Mouse (Mus musculus) MEL (cell line): ENCODE measurements around the gene Dcp1b. TPM values are rescaled to one million over a fixed set of nuclear protein-coding genes. Genes with fewer than 3 reads are reported as not detected.

Experiments used
- DNase-seq: peaks from one replicate; pipeline ENCODE4 v3.0.0; 2011; ENCODE audit warnings: low read depth, low spot score
- H3K27ac ChIP-seq: 2 replicates; pipeline ENCODE4 v1.5.1; 2012; ENCODE audit warnings: low read depth, mild to moderate bottlenecking, control low read depth, low read length, moderate library complexity; ENCODE audit not compliant: control insufficient read depth
- H3K27me3 ChIP-seq, 2 experiments: fragments of 150-350 bp in 1 of 2; sonication (generic) in 1 of 2; 2 replicates each; pipeline ENCODE4 v1.6.1; 2012; ENCODE audit warnings: low read length in 2 of 2, mild to moderate bottlenecking in 2 of 2, improper control_type of control experiment in 1 of 2, moderate library complexity in 1 of 2; ENCODE audit not compliant: insufficient read depth in 2 of 2, control insufficient read depth in 1 of 2
- H3K36me3 ChIP-seq, 2 experiments: 2 replicates each; pipeline ENCODE4 v1.6.1; 2012 to 2014; ENCODE audit warnings: low read length in 2 of 2, improper control_type of control experiment in 1 of 2, inconsistent platforms in 1 of 2, mild to moderate bottlenecking in 1 of 2; ENCODE audit not compliant: insufficient read depth in 2 of 2, control insufficient read depth in 1 of 2
- H3K4me1 ChIP-seq, 2 experiments: fragments of 150-350 bp in 1 of 2; sonication (generic) in 1 of 2; 2 replicates each; pipeline ENCODE4 v1.6.1; 2012; ENCODE audit warnings: low read length in 2 of 2, improper control_type of control experiment in 1 of 2, mild to moderate bottlenecking in 1 of 2; ENCODE audit not compliant: insufficient read depth in 2 of 2, control insufficient read depth in 1 of 2
- H3K4me3 ChIP-seq, 2 experiments: fragments of 150-350 bp in 1 of 2; sonication (generic) in 1 of 2; 2 replicates each; pipeline ENCODE4 v1.5.1; 2012; ENCODE audit warnings: low read depth in 2 of 2, low read length in 2 of 2, mild to moderate bottlenecking in 2 of 2, moderate library complexity in 2 of 2, control low read depth in 1 of 2, improper control_type of control experiment in 1 of 2; ENCODE audit not compliant: control insufficient read depth in 1 of 2, insufficient read depth in 1 of 2
- H3K79me2 ChIP-seq: 2 replicates; pipeline ENCODE4 v1.6.1; 2012; ENCODE audit warnings: mild to moderate bottlenecking, low read length, moderate library complexity; ENCODE audit not compliant: control insufficient read depth, poor library complexity, insufficient read depth
- H3K9ac ChIP-seq: 2 replicates; pipeline ENCODE4 v1.6.1; 2012; ENCODE audit warnings: low read depth, mild to moderate bottlenecking, control low read depth, low read length, moderate library complexity; ENCODE audit not compliant: control insufficient read depth, poor library complexity, severe bottlenecking
- H3K9me3 ChIP-seq: fragments of 150-350 bp; sonication (generic); replicated peaks from 2 replicates; pipeline ENCODE4 v1.6.1; 2012; ENCODE audit warnings: mild to moderate bottlenecking, low read length, improper control_type of control experiment, moderate library complexity; ENCODE audit not compliant: insufficient read depth
- CTCF ChIP-seq, 3 experiments: IDR thresholded peaks in 2 of 3; conservative IDR thresholded peaks in 1 of 3; 2 replicates each; pipeline ENCODE4 v1.5.1; 2011 to 2012; ENCODE audit warnings: low read length in 3 of 3, low read depth in 2 of 3, mild to moderate bottlenecking in 2 of 3, improper control_type of control experiment in 1 of 3, inconsistent platforms in 1 of 3, mixed read lengths in 1 of 3, moderate library complexity in 1 of 3; ENCODE audit not compliant: control insufficient read depth in 1 of 3, insufficient read depth in 1 of 3, poor library complexity in 1 of 3, severe bottlenecking in 1 of 3
- E2F4 ChIP-seq: IDR thresholded peaks from 2 replicates; pipeline ENCODE4 v1.6.1; 2011; ENCODE audit warnings: low read depth, low read length, improper control_type of control experiment, borderline replicate concordance
- ELF1 ChIP-seq: IDR thresholded peaks from 2 replicates; pipeline ENCODE4 v1.6.1; 2014; ENCODE audit warnings: low read depth, mild to moderate bottlenecking, inconsistent platforms, low read length, improper control_type of control experiment, moderate library complexity
- EP300 ChIP-seq, 2 experiments: IDR thresholded peaks; 2 replicates each; pipeline ENCODE4 v1.6.1; 2011; ENCODE audit warnings: improper control_type of control experiment in 2 of 2, low read length in 2 of 2, low read depth in 1 of 2, mild to moderate bottlenecking in 1 of 2
- ETS1 ChIP-seq: IDR thresholded peaks from 2 replicates; pipeline ENCODE4 v1.6.1; 2012; ENCODE audit warnings: low read depth, mild to moderate bottlenecking, inconsistent platforms, low read length, improper control_type of control experiment, moderate library complexity
- GABPA ChIP-seq: IDR thresholded peaks from 2 replicates; pipeline ENCODE4 v1.6.1; 2012; ENCODE audit warnings: low read depth, mild to moderate bottlenecking, inconsistent platforms, low read length, improper control_type of control experiment, moderate library complexity
- JUND ChIP-seq: IDR thresholded peaks from 2 replicates; pipeline ENCODE4 v1.6.1; 2011; ENCODE audit warnings: low read depth, mild to moderate bottlenecking, improper control_type of control experiment, low read length
- KAT2A ChIP-seq: conservative IDR thresholded peaks from 2 replicates; pipeline ENCODE4 v1.6.1; 2012; ENCODE audit warnings: low read depth, low read length, improper control_type of control experiment, inconsistent platforms
- MYB ChIP-seq: IDR thresholded peaks from 2 replicates; pipeline ENCODE4 v1.6.1; 2011; ENCODE audit warnings: mild to moderate bottlenecking, low read depth, low read length, improper control_type of control experiment
- NRF1 ChIP-seq: IDR thresholded peaks from 2 replicates; pipeline ENCODE4 v1.6.1; 2014; ENCODE audit warnings: low read depth, mild to moderate bottlenecking, inconsistent platforms, low read length, improper control_type of control experiment, moderate library complexity; ENCODE audit not compliant: poor library complexity, insufficient read depth, severe bottlenecking
- POLR2AphosphoS2 ChIP-seq: IDR thresholded peaks from 2 replicates; pipeline ENCODE4 v1.6.1; 2011; ENCODE audit warnings: low read length, improper control_type of control experiment
- RAD21 ChIP-seq: IDR thresholded peaks from 2 replicates; pipeline ENCODE4 v1.6.1; 2011; ENCODE audit warnings: mild to moderate bottlenecking, low read depth, low read length, improper control_type of control experiment
- RCOR1 ChIP-seq: IDR thresholded peaks from 2 replicates; pipeline ENCODE4 v1.6.1; 2012; ENCODE audit warnings: low read depth, mild to moderate bottlenecking, inconsistent platforms, low read length, improper control_type of control experiment
- SIN3A ChIP-seq: IDR thresholded peaks from 2 replicates; pipeline ENCODE4 v1.6.1; 2012; ENCODE audit warnings: low read length, improper control_type of control experiment, inconsistent platforms
- SMC3 ChIP-seq: IDR thresholded peaks from 2 replicates; pipeline ENCODE4 v1.6.1; 2011; ENCODE audit warnings: low read depth, low read length, improper control_type of control experiment
- TAL1 ChIP-seq: IDR thresholded peaks from 2 replicates; pipeline ENCODE4 v1.6.1; 2012; ENCODE audit warnings: mild to moderate bottlenecking, inconsistent platforms, low read length, moderate library complexity, mixed read lengths
- TCF12 ChIP-seq: IDR thresholded peaks from 2 replicates; pipeline ENCODE4 v1.6.1; 2014; ENCODE audit warnings: low read depth, mild to moderate bottlenecking, inconsistent platforms, low read length, improper control_type of control experiment, moderate library complexity
- ZC3H11A ChIP-seq: IDR thresholded peaks from 2 replicates; pipeline ENCODE4 v1.6.1; 2012; ENCODE audit warnings: low read depth, mild to moderate bottlenecking, inconsistent platforms, low read length, improper control_type of control experiment
- ZKSCAN1 ChIP-seq: IDR thresholded peaks from 2 replicates; pipeline ENCODE4 v1.6.1; 2012; ENCODE audit warnings: low read depth, mild to moderate bottlenecking, inconsistent platforms, low read length, improper control_type of control experiment, moderate library complexity
- ZMIZ1 ChIP-seq: IDR thresholded peaks from 2 replicates; pipeline ENCODE4 v1.6.1; 2012; ENCODE audit warnings: low read depth, mild to moderate bottlenecking, inconsistent platforms, low read length, improper control_type of control experiment, moderate library complexity
- polyA plus RNA-seq, 2 experiments: library from polyadenylated mRNA; stranded (reverse) in 1 of 2; unstranded in 1 of 2; fragments of >175 nt in 1 of 2; fragments of >200 nt in 1 of 2; gene quantifications; 2 replicates each; pipeline versions ENCODE4 v1.2.1 to v1.2.4; 2012; ENCODE audit warnings: low replicate concordance in 2 of 2, low read depth in 1 of 2; ENCODE audit not compliant: insufficient read length in 2 of 2, insufficient read depth in 1 of 2, missing spikeins in 1 of 2
- total RNA-seq: library from RNA; depleted of rRNA; stranded (reverse); fragments of 300-350 nt; gene quantifications from 2 replicates; pipeline ENCODE4 v1.2.3, GENCODE M21; 2012

The Dcp1b gene
- total and polyA plus RNA-seq, 3 experiments: 7.9 to 15.7 TPM; not detected in 1

- Histone ChIP-seq H3K9ac (peak overlapping the region; percentile 100), H3K4me1 (peaks cover 0 to 7% of the 10 kb centered on the region in 2 experiments; a peak in 2 of 4 replicates)
Observed at GRCm38 (mm10) chr6:119176103-119176502, 1.1 kb downstream of the Dcp1b start.

GRCm38 (mm10) chr6:119177101-119177500 is 2.0 kb downstream of the Dcp1b start:
- no peak overlapping the region for H3K4me3 ChIP-seq

More at GRCm38 (mm10) chr6:119176103-119176502, 1.1 kb downstream of the Dcp1b start:
- TF ChIP-seq ZC3H11A (no peak), SMC3 (no peak), SIN3A (no peak), ETS1 (no peak), JUND (no peak), ELF1 (no peak), TCF12 (no peak), ZKSCAN1 (no peak), POLR2AphosphoS2 (no peak), MYB (no peak), ZMIZ1 (no peak), TAL1 (no peak)
- peaks cover 0 to 9% of the 10 kb centered on the region in 2 experiments; a peak in 2 of 4 replicates for H3K36me3 ChIP-seq
- no peak for DNase-seq
- H3K27ac ChIP-seq: no peak overlapping the region
- H3K27me3 ChIP-seq: no peaks in the 10 kb centered on the region
- peaks cover 7% of the 10 kb centered on the region for H3K79me2 ChIP-seq
- no peaks in the 10 kb centered on the region for H3K9me3 ChIP-seq
- H3K4me3 ChIP-seq: peak overlapping the region; percentile 57 to 100

More at GRCm38 (mm10) chr6:119177101-119177500, 2.0 kb downstream of the Dcp1b start:
- Histone ChIP-seq H3K4me1 (peaks cover 0 to 7% of the 10 kb centered on the region in 2 experiments; a peak in 2 of 4 replicates), H3K9ac (no peak overlapping the region), H3K9me3 (no peaks in the 10 kb centered on the region), H3K27me3 (no peaks in the 10 kb centered on the region), H3K79me2 (peaks cover 7% of the 10 kb centered on the region), H3K27ac (no peak overlapping the region), H3K36me3 (peaks cover 0 to 9% of the 10 kb centered on the region in 2 experiments; a peak in 2 of 4 replicates)
- TF ChIP-seq RAD21 (no peak), GABPA (no peak), NRF1 (no peak), E2F4 (no peak), CTCF (IDR thresholded peaks at IDR 0.05 in 2 of 3, conservative IDR thresholded peaks at IDR 0.05 in 1 of 3; ENCODE audit: control insufficient read depth in 1 of 3, insufficient read depth in 1 of 3, low read depth in 2 of 3, low read length in 3 of 3, poor library complexity in 1 of 3, severe bottlenecking in 1 of 3) (no peak), SMC3 (no peak), RCOR1 (no peak), KAT2A (no peak), EP300 (IDR thresholded peaks at IDR 0.05; ENCODE audit: low read depth in 1 of 2, low read length in 2 of 2) (no peak), ZC3H11A (no peak)
- no peak for DNase-seq
